Mouse (Mus musculus): ENCODE results near the gene Nav1. TPM values are rescaled to one million over a fixed set of nuclear protein-coding genes. Genes with fewer than 3 reads are reported as not detected.

Nav1 gene
- total RNA-seq, 1 experiment from 2014 or later: 7.2 TPM

- no peak for ATAC-seq (replicated peaks; ENCODE audit: insufficient number of reproducible peaks, low FRiP score, low TSS enrichment, poor library complexity, severe bottlenecking)
Measured at GRCm38 (mm10) chr1:135621307-135621706, 14.2 kb upstream of the Nav1 start.

GRCm38 (mm10) chr1:135619932-135620391 lies 12.9 kb upstream of the Nav1 start:
- peak; percentile 90 for ATAC-seq (replicated peaks; ENCODE audit: insufficient number of reproducible peaks, low FRiP score, low TSS enrichment, poor library complexity, severe bottlenecking)

- ATAC-seq (replicated peaks; ENCODE audit: insufficient number of reproducible peaks, low FRiP score, low TSS enrichment, poor library complexity, severe bottlenecking): no peak
Measured at GRCm38 (mm10) chr1:135619130-135619529, 12.0 kb upstream of the Nav1 start.

GRCm38 (mm10) chr1:135617344-135617743 lies 10.2 kb upstream of the Nav1 start:
- 0 out of 2 replicates have a peak, but pooled peaks have one; percentile 21 for ATAC-seq (replicated peaks; ENCODE audit: insufficient number of reproducible peaks, low FRiP score, low TSS enrichment, poor library complexity, severe bottlenecking)

- no peak for ATAC-seq (replicated peaks; ENCODE audit: insufficient number of reproducible peaks, low FRiP score, low TSS enrichment, poor library complexity, severe bottlenecking)
Measured at GRCm38 (mm10) chr1:135615715-135616641, 8.9 kb upstream of the Nav1 start.

- no peak for ATAC-seq (replicated peaks; ENCODE audit: insufficient number of reproducible peaks, low FRiP score, low TSS enrichment, poor library complexity, severe bottlenecking)
Measured at GRCm38 (mm10) chr1:135609621-135610020, 2.5 kb upstream of the Nav1 start.

GRCm38 (mm10) chr1:135606355-135607015 lies 610 bp downstream of the Nav1 start:
- ATAC-seq (replicated peaks; ENCODE audit: insufficient number of reproducible peaks, low FRiP score, low TSS enrichment, poor library complexity, severe bottlenecking): no peak

GRCm38 (mm10) chr1:135605530-135605929 lies 1.6 kb downstream of the Nav1 start:
- no peak for ATAC-seq (replicated peaks; ENCODE audit: insufficient number of reproducible peaks, low FRiP score, low TSS enrichment, poor library complexity, severe bottlenecking)

GRCm38 (mm10) chr1:135604361-135605052 lies 2.6 kb downstream of the Nav1 start:
- ATAC-seq (replicated peaks; ENCODE audit: insufficient number of reproducible peaks, low FRiP score, low TSS enrichment, poor library complexity, severe bottlenecking): no peak

- no peak for ATAC-seq (replicated peaks; ENCODE audit: insufficient number of reproducible peaks, low FRiP score, low TSS enrichment, poor library complexity, severe bottlenecking)
Measured at GRCm38 (mm10) chr1:135603121-135603870, 3.8 kb downstream of the Nav1 start.

- no peak for ATAC-seq (replicated peaks; ENCODE audit: insufficient number of reproducible peaks, low FRiP score, low TSS enrichment, poor library complexity, severe bottlenecking)
Measured at GRCm38 (mm10) chr1:135600023-135601005, 6.8 kb downstream of the Nav1 start.

- ATAC-seq (replicated peaks; ENCODE audit: insufficient number of reproducible peaks, low FRiP score, low TSS enrichment, poor library complexity, severe bottlenecking): no peak
Measured at GRCm38 (mm10) chr1:135598251-135598879, 8.7 kb downstream of the Nav1 start.

- ATAC-seq (replicated peaks; ENCODE audit: insufficient number of reproducible peaks, low FRiP score, low TSS enrichment, poor library complexity, severe bottlenecking): peak; percentile 60
Measured at GRCm38 (mm10) chr1:135594279-135594903, 12.7 kb downstream of the Nav1 start.

GRCm38 (mm10) chr1:135593560-135594278 lies 13.4 kb downstream of the Nav1 start:
- ATAC-seq (replicated peaks; ENCODE audit: insufficient number of reproducible peaks, low FRiP score, low TSS enrichment, poor library complexity, severe bottlenecking): no peak

- no peak for ATAC-seq (replicated peaks; ENCODE audit: insufficient number of reproducible peaks, low FRiP score, low TSS enrichment, poor library complexity, severe bottlenecking)
Measured at GRCm38 (mm10) chr1:135590776-135591175, 16.3 kb downstream of the Nav1 start.

GRCm38 (mm10) chr1:135588973-135589372 lies 18.1 kb downstream of the Nav1 start:
- no peak for ATAC-seq (replicated peaks; ENCODE audit: insufficient number of reproducible peaks, low FRiP score, low TSS enrichment, poor library complexity, severe bottlenecking)

Measured in monocyte, adult 5-6 weeks (primary cell).